Mouse (Mus musculus) hindbrain, embryonic 11.5 days (tissue): ENCODE data around the gene Khdrbs1. TPM values are rescaled to one million over a fixed set of nuclear protein-coding genes. Genes with fewer than 3 reads are reported as not detected.
A peak's percentile ranks its signal among the peaks of the same experiment; 100 is the strongest.
"Not testable (repeated sequence)": the region's sequence is repeated elsewhere in the genome, so short reads cannot be mapped to it uniquely, and the experiment has no call there.

Experiments used
- ATAC-seq: fragments of 200-750 bp; cut with Nextera tagmentation; 2 replicates; pipeline ENCODE4 v1.8.0; 2017; ENCODE audit warnings: mild to moderate bottlenecking, moderate TSS enrichment, moderate library complexity; ENCODE audit not compliant: low FRiP score
- DNase-seq: peaks from one replicate; pipeline ENCODE4 v3.0.0-alpha.2; 2015; ENCODE audit warnings: low spot score
- H3K27ac ChIP-seq: fragments of 300-500 bp; sonication (generic); 2 replicates; pipeline ENCODE4 v1.5.1; 2014; ENCODE audit warnings: mild to moderate bottlenecking, low read depth, low read length
- H3K27me3 ChIP-seq: fragments of 300-500 bp; sonication (generic); 2 replicates; pipeline ENCODE4 v1.6.1; 2014; ENCODE audit warnings: mild to moderate bottlenecking, low read length, moderate library complexity, mixed read lengths; ENCODE audit not compliant: control insufficient read depth, insufficient read depth
- H3K36me3 ChIP-seq: fragments of 300-500 bp; sonication (generic); 2 replicates; pipeline ENCODE4 v1.6.1; 2014; ENCODE audit warnings: mild to moderate bottlenecking, low read length, moderate library complexity, mixed read lengths; ENCODE audit not compliant: control insufficient read depth, insufficient read depth
- H3K4me1 ChIP-seq: fragments of 300-500 bp; sonication (generic); replicated peaks from 2 replicates; pipeline ENCODE4 v1.6.1; 2014; ENCODE audit warnings: low read length, mixed read lengths; ENCODE audit not compliant: control insufficient read depth, insufficient read depth
- H3K4me2 ChIP-seq: fragments of 300-500 bp; sonication (generic); replicated peaks from 2 replicates; pipeline ENCODE4 v1.6.1; 2014; ENCODE audit warnings: mild to moderate bottlenecking, low read depth, low read length
- H3K4me3 ChIP-seq: fragments of 300-500 bp; sonication (generic); 2 replicates; pipeline ENCODE4 v1.5.1; 2014; ENCODE audit warnings: low read depth, low read length
- H3K9ac ChIP-seq: fragments of 300-500 bp; sonication (generic); 2 replicates; pipeline ENCODE4 v1.6.1; 2014; ENCODE audit warnings: low read depth, low read length
- H3K9me3 ChIP-seq: fragments of 300-500 bp; sonication (generic); 2 replicates; pipeline ENCODE4 v1.6.1; 2016; ENCODE audit warnings: low read length; ENCODE audit not compliant: control insufficient read depth
- WGBS: fragments of 180-500 bp; shearing (Covaris S2); extraction: QIAGEN DNeasy Blood & Tissue Kit; methylation state at CpG from one replicate; pipeline ENCODE4 v1.1.7; 2014; 5-methylcytosine and 5-hydroxymethylcytosine counted together
- polyA plus RNA-seq: library from polyadenylated mRNA; unstranded; fragments of >200 nt; fragmentation: Nextera tagmentation; extraction: Ambion mirVana; gene quantifications from 2 replicates; pipeline ENCODE4 v1.2.1, GENCODE M21; 2014

The Khdrbs1 gene
- polyA plus RNA-seq, 1 experiment from 2014 or later: 158 TPM

GRCm38 (mm10) chr4:129702454-129702853, 39.6 kb downstream of the Khdrbs1 start:
- Histone ChIP-seq H3K9me3 (no peaks in the 10 kb centered on the region), H3K27ac (peak overlapping the region; percentile 83), H3K4me3 (peak overlapping the region; percentile 12; the same call in 1 of the 2 replicates), H3K4me2 (no peak overlapping the region), H3K4me1 (0 out of 2 replicates have a peak, but pooled peaks cover 9% of the 10 kb centered on the region), H3K27me3 (no peaks in the 10 kb centered on the region), H3K36me3 (0 out of 2 replicates have a peak, but pooled peaks cover 7% of the 10 kb centered on the region), H3K9ac (peak overlapping the region; percentile 31)
- peak; percentile 82 for DNase-seq
- peak; percentile 90 for ATAC-seq
- WGBS: 35% methylated on average over 11 of the region's 11 CpGs

- peak; percentile 91 for DNase-seq
- Histone ChIP-seq H3K4me3 (peak overlapping the region; percentile 12; the same call in 1 of the 2 replicates), H3K36me3 (0 out of 2 replicates have a peak, but pooled peaks cover 7% of the 10 kb centered on the region), H3K27me3 (no peaks in the 10 kb centered on the region), H3K9ac (peak overlapping the region; percentile 33), H3K4me1 (0 out of 2 replicates have a peak, but pooled peaks cover 9% of the 10 kb centered on the region), H3K27ac (peak overlapping the region; percentile 83), H3K4me2 (no peak overlapping the region), H3K9me3 (no peaks in the 10 kb centered on the region)
- peak; percentile 27; the same call in 1 of the 2 replicates for ATAC-seq
- 59% methylated on average over 17 of the region's 17 CpGs for WGBS
Measured at GRCm38 (mm10) chr4:129701503-129702377, 40.4 kb downstream of the Khdrbs1 start.

- not testable (repeated sequence) for H3K4me2 ChIP-seq, H3K9ac ChIP-seq, H3K4me3 ChIP-seq, H3K36me3 ChIP-seq, DNase-seq, ATAC-seq, H3K27me3 ChIP-seq, H3K27ac ChIP-seq, H3K4me1 ChIP-seq, H3K9me3 ChIP-seq
- 96% methylated on average over 6 of the region's 6 CpGs for WGBS
Measured at GRCm38 (mm10) chr4:129700661-129701060, 41.4 kb downstream of the Khdrbs1 start.

- Histone ChIP-seq H3K9ac (no peak overlapping the region), H3K4me2 (no peak overlapping the region), H3K27me3 (no peaks in the 10 kb centered on the region), H3K36me3 (0 out of 2 replicates have a peak, but pooled peaks cover 7% of the 10 kb centered on the region), H3K9me3 (no peaks in the 10 kb centered on the region), H3K4me1 (peaks cover 9% of the 10 kb centered on the region; the same call in 1 of the 2 replicates), H3K27ac (no peak overlapping the region), H3K4me3 (no peak overlapping the region)
- ATAC-seq (no peak), DNase-seq (no peak)
- WGBS: 83% methylated on average over 1 of the region's 1 CpGs
Measured at GRCm38 (mm10) chr4:129700216-129700615, 41.9 kb downstream of the Khdrbs1 start.

GRCm38 (mm10) chr4:129697191-129697590, 44.9 kb downstream of the Khdrbs1 start:
- Histone ChIP-seq H3K4me3 (peak overlapping the region; percentile 62), H3K36me3 (0 out of 2 replicates have a peak, but pooled peaks cover 5% of the 10 kb centered on the region), H3K9me3 (no peaks in the 10 kb centered on the region), H3K9ac (peak overlapping the region; percentile 80), H3K4me1 (peaks cover 4% of the 10 kb centered on the region; the same call in 1 of the 2 replicates), H3K27me3 (no peaks in the 10 kb centered on the region), H3K27ac (peak overlapping the region; percentile 93), H3K4me2 (peak overlapping the region; percentile 50)
- DNase-seq (peak; percentile 46), ATAC-seq (no peak)
- 92% methylated on average over 7 of the region's 7 CpGs for WGBS

GRCm38 (mm10) chr4:129696158-129696985, 45.7 kb downstream of the Khdrbs1 start, which contains the start of gene Tmem39b:
Gene Tmem39b (minus strand): TSS chr4:129696838.
- H3K4me1 ChIP-seq: no peaks in the 10 kb centered on the region; the same call in 1 of the 2 replicates
- peak within 1 kb of the TSS; percentile 93 for H3K27ac ChIP-seq
- peak within 1 kb of the TSS; percentile 62 for H3K4me3 ChIP-seq
- no peaks in the 10 kb centered on the region for H3K9me3 ChIP-seq
- peak within 1 kb of the TSS; percentile 80 for H3K9ac ChIP-seq
- H3K27me3 ChIP-seq: no peaks in the 10 kb centered on the region
- ATAC-seq: peak; percentile 91
- peak within 1 kb of the TSS; percentile 54 for H3K4me2 ChIP-seq
- 0 out of 2 replicates have a peak, but pooled peaks cover 5% of the 10 kb centered on the region for H3K36me3 ChIP-seq
- 1% methylated on average over 39 of the region's 57 CpGs for WGBS
- DNase-seq: peak; percentile 97

- Histone ChIP-seq H3K27me3 (no peaks in the 10 kb centered on the region), H3K9me3 (no peaks in the 10 kb centered on the region), H3K36me3 (peaks cover 7% of the 10 kb centered on the region; the same call in 1 of the 2 replicates), H3K27ac (peak overlapping the region; percentile 93), H3K4me2 (peak overlapping the region; percentile 54), H3K9ac (peak overlapping the region; percentile 80), H3K4me1 (no peaks in the 10 kb centered on the region; the same call in 1 of the 2 replicates), H3K4me3 (peak overlapping the region; percentile 62)
- no peak for ATAC-seq
- no peak for DNase-seq
- 28% methylated on average over 6 of the region's 6 CpGs for WGBS
Measured at GRCm38 (mm10) chr4:129695815-129696157, 46.3 kb downstream of the Khdrbs1 start.

GRCm38 (mm10) chr4:129684531-129684930, 57.6 kb downstream of the Khdrbs1 start:
- Histone ChIP-seq H3K36me3 (peaks cover 14% of the 10 kb centered on the region; the same call in 1 of the 2 replicates), H3K9ac (no peak overlapping the region), H3K27me3 (no peaks in the 10 kb centered on the region), H3K4me2 (no peak overlapping the region), H3K4me1 (no peaks in the 10 kb centered on the region), H3K9me3 (no peaks in the 10 kb centered on the region), H3K27ac (no peak overlapping the region), H3K4me3 (no peak overlapping the region)
- ATAC-seq: no peak
- WGBS: 98% methylated on average over 6 of the region's 6 CpGs
- DNase-seq: no peak
